Mouse (Mus musculus): ENCODE results near the gene Mthfd2.
A peak's percentile ranks its signal among the peaks of the same experiment; 100 is the strongest.

The Mthfd2 gene

DNA sequence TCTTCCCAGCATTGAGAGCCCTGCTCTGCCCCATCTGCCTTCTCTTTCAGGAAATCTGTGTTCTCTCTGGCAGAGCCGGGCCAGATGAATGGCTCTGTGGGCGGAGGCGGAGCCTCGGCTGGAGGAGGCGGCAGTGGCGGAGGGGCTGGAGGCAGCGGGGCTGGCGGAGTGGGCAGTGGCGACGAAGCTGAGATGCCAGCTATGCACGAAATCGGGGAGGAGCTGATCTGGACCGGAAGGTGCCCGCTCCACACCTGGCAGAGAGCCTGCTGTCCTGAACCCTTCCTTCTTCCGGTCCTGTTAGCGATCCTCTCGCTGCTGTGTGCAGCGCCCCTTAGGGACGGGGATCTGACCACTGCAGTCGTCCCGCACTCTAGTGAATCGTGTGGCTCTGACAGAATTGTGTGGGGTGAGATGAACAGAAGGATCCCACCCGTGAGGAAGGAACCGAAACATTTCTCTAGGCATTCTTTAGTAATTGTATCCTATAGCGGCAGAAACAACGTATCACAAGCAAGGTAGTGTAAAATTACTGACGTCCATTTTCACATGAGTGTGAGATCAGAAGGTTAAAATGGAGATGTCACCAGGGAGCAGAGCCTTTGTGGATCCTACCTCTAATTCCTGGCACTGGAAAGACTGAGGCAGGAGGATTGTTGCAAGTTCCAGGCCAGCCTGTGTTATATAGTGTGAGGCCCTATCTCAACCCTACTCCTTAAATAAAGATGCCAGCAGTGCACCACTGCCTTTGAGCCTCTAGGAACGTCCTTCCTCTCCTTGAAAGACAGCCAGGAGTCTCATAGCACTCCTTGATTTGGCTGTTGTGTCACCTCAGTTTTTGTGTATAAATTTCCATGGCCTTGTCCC lies 57.3 kb downstream of the Mthfd2 start:
- DNase-seq (ENCODE audit: low spot score in 2 of 2): peak; percentile 20 to 59

DNA sequence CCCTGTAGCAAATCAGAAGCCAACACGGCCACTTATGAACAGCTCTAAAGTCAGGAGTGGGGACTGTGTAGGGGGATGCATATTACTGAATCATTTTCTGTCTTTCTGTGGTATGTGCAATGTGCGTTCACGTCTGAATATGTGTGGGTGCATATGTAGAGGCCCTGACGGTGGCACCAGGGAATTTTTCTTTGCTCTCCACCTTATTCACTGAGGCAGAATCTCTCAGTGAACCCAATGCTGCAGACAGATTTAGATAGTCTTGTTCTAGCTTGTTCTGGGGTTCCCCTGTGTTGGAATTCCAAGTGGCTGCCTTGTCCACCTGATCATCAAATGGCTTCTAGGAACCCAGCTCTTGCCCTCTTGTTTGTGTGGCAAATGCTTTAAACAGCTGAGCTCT lies 58.1 kb downstream of the Mthfd2 start:
- DNase-seq (ENCODE audit: low spot score in 2 of 2): no peak

GRCm38 (mm10) chr6:83265653-83266052 lies 60.1 kb downstream of the Mthfd2 start:
- DNase-seq (ENCODE audit: low spot score in 2 of 2): no peak

DNA sequence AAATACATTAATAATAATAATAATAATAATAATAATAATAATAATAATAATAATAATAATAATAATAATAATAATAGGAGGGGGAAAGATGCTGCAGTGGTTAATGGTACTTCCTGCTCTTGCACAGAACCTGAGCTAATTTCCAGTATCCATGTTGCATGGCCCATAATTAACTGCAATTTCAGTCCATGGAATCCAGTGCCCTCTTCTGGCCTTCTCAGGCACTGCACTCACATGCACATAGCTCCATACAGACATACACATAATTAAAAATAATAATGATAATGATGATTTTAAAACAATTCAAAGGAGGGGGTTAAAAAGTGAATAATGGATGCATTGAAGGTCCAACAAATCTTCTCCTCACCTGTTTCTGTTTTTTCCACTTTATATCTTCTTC lies 60.5 kb downstream of the Mthfd2 start:
- peak in 1 of 2 experiments; percentile 34 for DNase-seq (ENCODE audit: low spot score in 2 of 2)

- DNase-seq (ENCODE audit: low spot score in 2 of 2): no peak
These were observed 61.2 kb downstream of the Mthfd2 start for GRCm38 (mm10) chr6:83264516-83264915.
